Comparison of ENCODE assay signal across 17 mouse cellular contexts in genomic region chr13:102372451-102373082, GRCm38 (mm10).
DNase-seq lines count a peak whose midpoint lies in the region; ATAC-seq lines count a peak whose summit lies in the region.
"Had no signal": no experiment of that assay in that cellular context is flagged by ENCODE, and none has a peak within 500 bp of the region (broad histone marks: within the 10 kb centered on the region; RNA-seq: fewer than 3 reads in every experiment).

No protein-coding gene starts in this region.

- peak; percentile 78 for DNase-seq in 3T3-L1 (ENCODE audit: low read depth, low spot score)
- peak; percentile 92 for DNase-seq in Muller cell, postnatal 12 days (ENCODE audit: inconsistent ontology term)
- DNase-seq in forebrain, embryonic 10.5 days (ENCODE audit: extremely low spot score, low spot score): peak; percentile 17
- no peak for DNase-seq in lung, postnatal 25 days (ENCODE audit: low spot score)
- no peak for DNase-seq in heart, postnatal 14 days
- DNase-seq in left cerebral cortex, postnatal 4 days: no peak
- DNase-seq: adrenal gland, postnatal 36 days; cerebellum, adult 11 months; heart, postnatal 10 days; kidney, adult 11 months; kidney, postnatal 36 days; lung, postnatal 10 days; right cerebral cortex, postnatal 4 days; thymus, postnatal 25 days had no signal

- 41% methylated on average over 4 of the region's 4 CpGs for WGBS in forebrain, embryonic 10.5 days
- 16% methylated on average over 4 of the region's 4 CpGs for WGBS in hindbrain, embryonic 13.5 days

- peak; percentile 57 for ATAC-seq in hindbrain, embryonic 13.5 days (ENCODE audit: low FRiP score)
- ATAC-seq in megakaryocyte, adult 5-6 weeks (ENCODE audit: poor library complexity, severe bottlenecking): no peak
- ATAC-seq: liver, embryonic 12.5 days had no signal

- no peak overlapping the region for H3K4me2 ChIP-seq in hindbrain, embryonic 13.5 days
- H3K4me2 ChIP-seq: liver, embryonic 12.5 days had no signal

- H3K27ac ChIP-seq in forebrain, embryonic 10.5 days: no peak overlapping the region
- no peak overlapping the region for H3K27ac ChIP-seq in hindbrain, embryonic 13.5 days
- H3K27ac ChIP-seq: liver, embryonic 12.5 days had no signal

- H3K36me3 ChIP-seq in forebrain, embryonic 10.5 days (replicated peaks): no peaks in the 10 kb centered on the region
- H3K36me3 ChIP-seq in hindbrain, embryonic 13.5 days: no peaks in the 10 kb centered on the region
- H3K36me3 ChIP-seq: liver, embryonic 12.5 days had no signal

- H3K4me3 ChIP-seq in forebrain, embryonic 10.5 days: no peak overlapping the region
- no peak overlapping the region for H3K4me3 ChIP-seq in hindbrain, embryonic 13.5 days
- H3K4me3 ChIP-seq: liver, embryonic 12.5 days had no signal

- no peak overlapping the region for H3K9ac ChIP-seq in hindbrain, embryonic 13.5 days
- H3K9ac ChIP-seq: liver, embryonic 12.5 days had no signal

- H3K9me3 ChIP-seq in forebrain, embryonic 10.5 days: no peaks in the 10 kb centered on the region
- no peaks in the 10 kb centered on the region for H3K9me3 ChIP-seq in hindbrain, embryonic 13.5 days
- H3K9me3 ChIP-seq: liver, embryonic 12.5 days had no signal

- intact Hi-C loops in heart, postnatal 14 days (cut with DNase I): no loop called here
- intact Hi-C loops in left cerebral cortex, postnatal 4 days (cut with DNase I): no loop called here

- peaks cover 17% of the 10 kb centered on the region for H3K4me1 ChIP-seq in forebrain, embryonic 10.5 days
- H3K4me1 ChIP-seq in hindbrain, embryonic 13.5 days (replicated peaks): no peaks in the 10 kb centered on the region
- H3K4me1 ChIP-seq: liver, embryonic 12.5 days had no signal

- H3K27me3 ChIP-seq in forebrain, embryonic 10.5 days (ENCODE audit: poor library complexity, severe bottlenecking): peaks cover 49% of the 10 kb centered on the region
- peaks cover 37% of the 10 kb centered on the region for H3K27me3 ChIP-seq in hindbrain, embryonic 13.5 days
- H3K27me3 ChIP-seq: liver, embryonic 12.5 days had no signal

Comparison
In these comparisons a context has a peak if more than half of its experiments do, and no peak if none do; other contexts are left out.
1. DNase-seq: peak in 3T3-L1 (single experiment), Muller cell, postnatal 12 days (single experiment) and forebrain, embryonic 10.5 days (single experiment); none in lung, postnatal 25 days (single experiment), heart, postnatal 14 days (0 of 2) and left cerebral cortex, postnatal 4 days (single experiment).